Mouse (Mus musculus): ENCODE results near the gene Rpusd1.

DNA sequence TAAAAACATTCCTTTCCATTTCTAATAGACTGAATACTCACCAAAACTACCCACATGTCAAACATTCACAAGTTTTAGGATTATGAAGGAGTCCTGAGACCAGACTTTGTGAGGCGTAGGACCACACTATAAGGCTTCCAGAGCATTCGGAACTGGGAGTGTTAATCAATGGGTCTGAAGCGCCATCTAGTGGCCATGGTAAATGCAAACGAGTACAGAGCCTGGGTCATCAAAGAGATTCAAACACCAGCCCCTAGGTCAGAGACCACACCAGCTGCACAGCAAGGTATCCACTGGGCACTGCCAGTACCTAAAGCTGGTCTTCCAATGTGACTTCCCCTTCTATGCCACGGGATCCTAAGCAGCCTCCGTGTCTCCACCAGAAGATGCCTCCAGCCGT is 29.0 kb upstream of the Rpusd1 start:
- peak; percentile 81 to 95 (median 82) for TF ChIP-seq CTCF (IDR thresholded peaks at IDR 0.05 in 2 of 3, conservative IDR thresholded peaks at IDR 0.05 in 1 of 3; ENCODE audit: control insufficient read depth in 1 of 3, insufficient read depth in 1 of 3, low read depth in 2 of 3, low read length in 3 of 3, poor library complexity in 1 of 3, severe bottlenecking in 1 of 3)
- no peak for TF ChIP-seq MAX (IDR thresholded peaks at IDR 0.05; ENCODE audit: low read length)
- no peak for TF ChIP-seq EP300 (IDR thresholded peaks at IDR 0.05; ENCODE audit: low read depth in 1 of 2, low read length in 2 of 2)
- no peak for TF ChIP-seq NELFE (IDR thresholded peaks at IDR 0.05; ENCODE audit: low read depth, low read length)
- no peak for TF ChIP-seq TCF12 (IDR thresholded peaks at IDR 0.05; ENCODE audit: low read depth, low read length)
- TF ChIP-seq POLR2A (IDR thresholded peaks at IDR 0.05; ENCODE audit: control insufficient read depth in 1 of 2, insufficient read depth in 1 of 2, low read depth in 1 of 2, low read length in 2 of 2, poor library complexity in 1 of 2): no peak
- no peak for TF ChIP-seq ZMIZ1 (IDR thresholded peaks at IDR 0.05; ENCODE audit: low read depth, low read length)
- no peak for TF ChIP-seq NRF1 (IDR thresholded peaks at IDR 0.05; ENCODE audit: insufficient read depth, low read depth, low read length, poor library complexity, severe bottlenecking)
- no peak for TF ChIP-seq GATA1 (IDR thresholded peaks at IDR 0.05; ENCODE audit: low read depth, low read length)
- TF ChIP-seq TBP (IDR thresholded peaks at IDR 0.05; ENCODE audit: low read depth, low read length): no peak
- no peak for TF ChIP-seq TAL1 (IDR thresholded peaks at IDR 0.05; ENCODE audit: low read length)

Data from MEL (cell line).